Mouse (Mus musculus) heart, adult 2 months (tissue): ENCODE measurements around the gene Man1a2. TPM values are rescaled to one million over a fixed set of nuclear protein-coding genes. Genes with fewer than 3 reads are reported as not detected.
A peak's percentile ranks its signal among the peaks of the same experiment; 100 is the strongest.

Experiments
- DNase-seq, 2 experiments: peaks; one replicate each; pipeline ENCODE4 v3.0.0; 2021
- H3K27ac ChIP-seq: fragments of 200-600 bp; 2 replicates; pipeline ENCODE4 v1.8.1; 2022
- H3K27me3 ChIP-seq: fragments of 200-500 bp; 2 replicates; pipeline ENCODE4 v1.6.1; 2012; ENCODE audit warnings: mild to moderate bottlenecking, low read length, inconsistent platforms, mixed read lengths; ENCODE audit not compliant: control insufficient read depth, insufficient read depth
- H3K36me3 ChIP-seq: fragments of 200-500 bp; 2 replicates; pipeline ENCODE4 v1.6.1; 2012; ENCODE audit warnings: low read length, inconsistent platforms; ENCODE audit not compliant: control insufficient read depth, insufficient read depth
- H3K4me1 ChIP-seq: fragments of 200-500 bp; 2 replicates; pipeline ENCODE4 v1.6.1; 2011; ENCODE audit warnings: low read length; ENCODE audit not compliant: control insufficient read depth, insufficient read depth
- H3K4me3 ChIP-seq: fragments of 200-600 bp; 2 replicates; pipeline ENCODE4 v1.8.1; 2022
- H3K79me2 ChIP-seq: fragments of 200-500 bp; replicated peaks from 2 replicates; pipeline ENCODE4 v1.6.1; 2012; ENCODE audit warnings: mild to moderate bottlenecking, inconsistent platforms, low read length, moderate library complexity, mixed read lengths; ENCODE audit not compliant: control insufficient read depth, insufficient read depth
- H3K9ac ChIP-seq: fragments of 200-500 bp; 2 replicates; pipeline ENCODE4 v1.6.1; 2012; ENCODE audit warnings: low read depth, mild to moderate bottlenecking, control low read depth, inconsistent platforms, low read length, mixed read lengths
- CTCF ChIP-seq: fragments of 200-600 bp; IDR thresholded peaks from 2 replicates; pipeline ENCODE4 v1.8.1; 2022; ENCODE audit warnings: antibody characterized with exemption, mild to moderate bottlenecking, moderate library complexity
- EP300 ChIP-seq: fragments of 200-500 bp; IDR thresholded peaks from 2 replicates; pipeline ENCODE4 v1.6.1; 2011; ENCODE audit warnings: low read depth, low read length, control low read depth; ENCODE audit not compliant: insufficient read depth
- POLR2A ChIP-seq: fragments of 200-500 bp; IDR thresholded peaks from 2 replicates; pipeline ENCODE4 v1.6.1; 2011; ENCODE audit warnings: mild to moderate bottlenecking, low read depth, low read length, control low read depth; ENCODE audit not compliant: insufficient read depth
- WGBS: fragments of 180-500 bp; shearing (Covaris S2); methylation state at CpG from one replicate; pipeline ENCODE4 v1.1.7; 2018; 5-methylcytosine and 5-hydroxymethylcytosine counted together
- intact Hi-C: fragments of 180-260 bp; cut with DNase I; formaldehyde crosslinking; loops from one replicate; pipeline ENCODE4 v1.15.1; 2025
- polyA plus RNA-seq: library from polyadenylated mRNA; depleted of rRNA; stranded (reverse); fragments of >200 nt; gene quantifications from 2 replicates; pipeline ENCODE4 v1.2.3, GENCODE M21; 2012
- total RNA-seq, 2 experiments: library from RNA; stranded (reverse); gene quantifications; 2 replicates each; pipeline ENCODE4 v1.2.3; 2021

Gene Man1a2
- total and polyA plus RNA-seq, 3 experiments = 3.8 to 49.8 (median 48.0) TPM

DNA sequence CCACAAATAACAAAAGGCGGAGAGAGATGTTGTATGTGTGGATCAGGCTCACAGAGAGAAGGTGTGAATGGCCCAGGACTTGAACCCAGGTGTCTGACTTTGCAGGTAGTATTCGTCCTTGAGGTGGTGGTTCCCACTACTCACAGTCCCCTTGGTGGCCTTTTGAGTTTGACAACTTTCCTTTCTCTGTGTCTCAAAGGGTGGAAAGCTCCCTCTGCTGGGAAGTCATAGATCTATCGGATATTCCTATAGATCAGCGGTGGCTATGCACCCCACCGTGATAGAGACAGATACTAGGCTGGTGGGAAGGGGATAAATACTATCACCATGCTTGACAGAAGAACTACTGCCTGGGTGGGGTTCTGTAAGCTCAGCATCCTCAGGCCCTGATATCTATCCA is 130.5 kb downstream of the Man1a2 start:
- H3K9ac ChIP-seq = no peak overlapping the region
- no peak overlapping the region for H3K4me3 ChIP-seq
- H3K36me3 ChIP-seq = no peaks in the 10 kb centered on the region
- no peaks in the 10 kb centered on the region for H3K4me1 ChIP-seq
- intact Hi-C loops = no loop called here
- no peak for DNase-seq
- peak; percentile 49 for TF ChIP-seq CTCF
- TF ChIP-seq POLR2A = no peak
- TF ChIP-seq EP300 = no peak
- H3K79me2 ChIP-seq = no peaks in the 10 kb centered on the region
- H3K27me3 ChIP-seq = no peaks in the 10 kb centered on the region
- 44% methylated on average over 5 of the region's 5 CpGs for WGBS
- H3K27ac ChIP-seq = no peak overlapping the region

DNA sequence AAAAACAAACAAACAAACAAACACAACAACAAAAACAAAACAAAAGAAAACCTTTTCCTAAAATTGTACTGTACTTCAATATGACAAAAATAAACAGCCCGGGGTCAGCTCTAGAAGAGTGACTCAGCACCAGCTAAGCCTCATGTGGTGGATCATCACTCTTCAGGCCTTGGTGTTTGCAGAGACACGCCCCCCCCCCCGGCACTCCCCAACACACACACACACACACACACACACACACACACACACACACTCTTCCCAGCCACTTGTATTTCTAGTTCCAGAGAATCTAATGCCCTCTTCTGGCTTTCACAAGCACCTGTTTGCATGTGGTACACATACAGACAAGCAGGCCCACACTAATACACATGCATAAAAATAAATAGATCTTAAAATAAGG is 133.1 kb downstream of the Man1a2 start:
- H3K79me2 ChIP-seq = no peaks in the 10 kb centered on the region
- H3K4me1 ChIP-seq = no peaks in the 10 kb centered on the region
- no peak for TF ChIP-seq EP300
- no peak for TF ChIP-seq POLR2A
- TF ChIP-seq CTCF = no peak
- H3K9ac ChIP-seq = no peak overlapping the region
- no peak overlapping the region for H3K27ac ChIP-seq
- DNase-seq = no peak
- intact Hi-C loops = no loop called here
- no peak overlapping the region for H3K4me3 ChIP-seq
- WGBS = 99% methylated on average over 3 of the region's 3 CpGs
- no peaks in the 10 kb centered on the region for H3K27me3 ChIP-seq
- no peaks in the 10 kb centered on the region for H3K36me3 ChIP-seq

DNA sequence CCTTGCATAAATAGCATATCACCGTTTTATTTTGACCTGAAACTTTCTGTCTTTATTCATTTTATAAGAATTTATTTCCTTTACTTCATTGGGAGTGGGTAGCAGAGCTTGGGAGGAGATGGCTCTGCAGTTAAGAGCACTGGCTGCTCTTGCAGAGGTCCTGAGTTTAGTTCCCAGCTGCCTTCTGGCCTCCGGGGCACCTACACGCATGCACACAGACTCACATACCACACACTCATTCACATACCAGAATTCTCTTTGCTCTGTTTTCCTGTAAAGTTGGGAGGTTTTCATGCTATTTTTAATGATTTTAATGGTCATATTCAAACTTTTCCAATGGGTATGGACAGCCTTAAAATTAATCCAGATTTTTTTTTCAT is 137.4 kb downstream of the Man1a2 start:
- H3K9ac ChIP-seq = no peak overlapping the region
- no peaks in the 10 kb centered on the region for H3K4me1 ChIP-seq
- no peak overlapping the region for H3K27ac ChIP-seq
- H3K79me2 ChIP-seq = no peaks in the 10 kb centered on the region
- intact Hi-C loops = no loop called here
- DNase-seq = no peak
- H3K36me3 ChIP-seq = no peaks in the 10 kb centered on the region
- no peak overlapping the region for H3K4me3 ChIP-seq
- H3K27me3 ChIP-seq = no peaks in the 10 kb centered on the region
- 62% methylated on average over 3 of the region's 3 CpGs for WGBS
- TF ChIP-seq EP300 (no peak), CTCF (no peak), POLR2A (no peak)

- Histone ChIP-seq H3K9ac (no peak overlapping the region), H3K27ac (no peak overlapping the region), H3K4me3 (no peak overlapping the region), H3K36me3 (no peaks in the 10 kb centered on the region), H3K79me2 (no peaks in the 10 kb centered on the region), H3K4me1 (no peaks in the 10 kb centered on the region), H3K27me3 (no peaks in the 10 kb centered on the region)
- 61% methylated on average over 10 of the region's 10 CpGs for WGBS
- TF ChIP-seq EP300 = no peak
- no peak for TF ChIP-seq CTCF
- TF ChIP-seq POLR2A = no peak
- intact Hi-C loops = no loop called here
- no peak for DNase-seq
Measured at GRCm38 (mm10) chr3:100547162-100547912, 138.0 kb downstream of the Man1a2 start.

GRCm38 (mm10) chr3:100536686-100537085 is 148.6 kb downstream of the Man1a2 start:
- WGBS = 89% methylated on average over 2 of the region's 2 CpGs
- no peak overlapping the region for H3K9ac ChIP-seq
- no peak for DNase-seq
- H3K79me2 ChIP-seq = no peaks in the 10 kb centered on the region
- H3K27me3 ChIP-seq = no peaks in the 10 kb centered on the region
- H3K4me1 ChIP-seq = no peaks in the 10 kb centered on the region
- intact Hi-C loops = no loop called here
- H3K27ac ChIP-seq = no peak overlapping the region
- H3K4me3 ChIP-seq = no peak overlapping the region
- H3K36me3 ChIP-seq = no peaks in the 10 kb centered on the region
- TF ChIP-seq EP300 = no peak
- TF ChIP-seq POLR2A = no peak
- TF ChIP-seq CTCF = no peak

DNA sequence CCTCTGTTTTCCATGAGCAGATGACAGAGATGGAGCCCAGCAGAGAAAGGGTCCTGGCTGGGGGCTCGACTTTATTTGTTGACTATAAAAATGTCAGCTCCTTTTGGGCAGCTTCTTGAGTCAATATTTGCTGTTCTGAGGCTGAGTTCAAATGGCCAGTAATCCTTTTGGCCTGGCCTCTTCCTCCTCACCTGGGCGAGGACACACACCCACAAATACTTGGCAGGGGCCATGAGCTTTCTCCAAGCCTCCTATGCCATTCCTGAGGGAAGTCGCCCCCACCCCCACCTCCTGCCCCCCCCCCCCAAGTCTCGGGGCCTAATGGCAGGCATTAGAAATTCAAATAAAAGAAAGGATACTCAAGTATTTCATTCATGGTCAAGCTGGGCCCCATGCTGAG is 149.4 kb downstream of the Man1a2 start:
- DNase-seq = no peak
- Histone ChIP-seq H3K4me1 (no peaks in the 10 kb centered on the region), H3K27me3 (no peaks in the 10 kb centered on the region), H3K79me2 (no peaks in the 10 kb centered on the region), H3K36me3 (no peaks in the 10 kb centered on the region), H3K27ac (no peak overlapping the region), H3K4me3 (no peak overlapping the region), H3K9ac (no peak overlapping the region)
- 66% methylated on average over 4 of the region's 4 CpGs for WGBS
- intact Hi-C loops = no loop called here
- TF ChIP-seq CTCF (no peak), POLR2A (no peak), EP300 (no peak)
